Mouse (Mus musculus) forebrain, embryonic 14.5 days (tissue): ENCODE results near the gene Eef1a1. TPM values are rescaled to one million over a fixed set of nuclear protein-coding genes. Genes with fewer than 3 reads are reported as not detected.

Source experiments
- ATAC-seq: fragments of 200-750 bp; cut with Nextera tagmentation; 2 replicates; pipeline ENCODE4 v1.8.0; 2017; ENCODE audit warnings: mild to moderate bottlenecking, moderate library complexity
- DNase-seq: peaks from one replicate; pipeline ENCODE4 v3.0.0-alpha.2; 2015; ENCODE audit warnings: low spot score
- H3K27ac ChIP-seq: fragments of 300-500 bp; sonication (generic); 2 replicates; pipeline ENCODE4 v1.5.1; 2014; ENCODE audit warnings: low read depth, mild to moderate bottlenecking, control low read depth, low read length, moderate library complexity
- H3K27me3 ChIP-seq: fragments of 300-500 bp; sonication (generic); replicated peaks from 2 replicates; pipeline ENCODE4 v1.6.1; 2014; ENCODE audit warnings: low read length, control low read depth, mixed read lengths; ENCODE audit not compliant: control insufficient read depth, insufficient read depth
- H3K36me3 ChIP-seq: fragments of 300-500 bp; sonication (generic); 2 replicates; pipeline ENCODE4 v1.6.1; 2014; ENCODE audit warnings: low read length, control low read depth; ENCODE audit not compliant: control insufficient read depth, insufficient read depth
- H3K4me1 ChIP-seq: fragments of 300-500 bp; sonication (generic); 2 replicates; pipeline ENCODE4 v1.6.1; 2014; ENCODE audit warnings: antibody characterized with exemption, low read length, control low read depth; ENCODE audit not compliant: control insufficient read depth, insufficient read depth
- H3K4me2 ChIP-seq: fragments of 300-500 bp; sonication (generic); 2 replicates; pipeline ENCODE4 v1.6.1; 2014; ENCODE audit warnings: mild to moderate bottlenecking, control low read depth, low read length
- H3K4me3 ChIP-seq: fragments of 300-500 bp; sonication (generic); 2 replicates; pipeline ENCODE4 v1.5.1; 2014; ENCODE audit warnings: low read depth, low read length, control low read depth
- H3K9ac ChIP-seq: fragments of 300-500 bp; sonication (generic); 2 replicates; pipeline ENCODE4 v1.6.1; 2014; ENCODE audit warnings: mild to moderate bottlenecking, low read length, control low read depth, moderate library complexity
- H3K9me3 ChIP-seq: fragments of 300-500 bp; sonication (generic); replicated peaks from 2 replicates; pipeline ENCODE4 v1.6.1; 2016; ENCODE audit warnings: low read length, control low read depth, mixed read lengths; ENCODE audit not compliant: control insufficient read depth
- WGBS: fragments of 180-500 bp; shearing (Covaris S2); extraction: QIAGEN DNeasy Blood & Tissue Kit; methylation state at CpG from one replicate; pipeline ENCODE4 v1.1.7; 2014; 5-methylcytosine and 5-hydroxymethylcytosine counted together
- polyA plus RNA-seq: library from polyadenylated mRNA; unstranded; fragments of >200 nt; fragmentation: Nextera tagmentation; extraction: Ambion mirVana; gene quantifications from 2 replicates; pipeline ENCODE4 v1.2.1, GENCODE M21; 2014

Gene Eef1a1
- polyA plus RNA-seq, 1 experiment from 2014 or later: 5,265 TPM

DNA sequence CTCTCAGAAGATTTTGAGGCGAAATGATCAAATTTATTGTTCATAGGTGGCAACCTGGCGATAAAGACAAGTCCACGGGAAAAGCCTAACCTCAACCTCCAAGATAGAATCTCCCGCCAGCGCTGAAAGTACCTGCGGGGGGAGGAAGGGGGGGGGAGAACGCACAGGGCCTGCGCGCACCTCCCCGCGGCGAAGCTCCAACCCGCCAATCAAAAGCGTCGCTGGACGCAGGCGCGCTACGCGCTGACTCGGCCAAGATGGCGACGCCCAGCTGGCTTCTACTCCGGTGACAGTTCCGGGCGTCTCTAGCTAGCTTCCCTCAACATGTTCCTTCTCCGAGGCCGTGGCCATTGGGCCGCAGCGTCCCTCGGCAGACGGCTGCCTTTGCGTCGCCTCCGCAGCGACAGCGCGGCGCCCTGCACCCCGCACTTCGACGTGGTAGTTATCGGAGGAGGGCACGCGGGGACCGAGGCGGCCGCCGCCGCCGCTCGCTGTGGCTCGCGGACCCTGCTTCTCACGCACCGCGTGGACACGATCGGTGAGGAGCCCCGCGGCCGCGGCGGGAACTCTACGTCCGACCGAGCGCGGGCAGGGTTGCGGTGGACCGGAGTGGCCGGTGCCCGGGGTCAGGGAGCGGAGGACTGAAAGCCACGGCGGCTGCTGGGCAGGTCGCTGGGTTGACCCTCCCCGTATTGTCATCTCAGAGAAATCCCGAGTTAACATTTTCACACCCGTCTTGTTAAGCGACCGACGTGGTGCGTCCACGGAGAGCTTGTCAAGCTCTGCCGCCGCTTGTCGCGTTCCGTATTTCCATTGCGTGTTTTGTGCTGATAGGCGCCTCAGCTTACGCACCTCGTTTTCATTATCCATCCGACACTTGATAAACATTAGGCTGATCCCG lies 40.7 kb downstream of the Eef1a1 start, which contains the start of the genes Mto1 and Gm17324:
Gene Mto1, plus strand, starts transcription at position 236 of the 901 bp plus-strand sequence.
Gene Gm17324, minus strand, starts transcription at position 814 of the 901 bp plus-strand sequence.
- WGBS: under 1% methylated on average over 87 of the region's 96 CpGs
- ATAC-seq: peak; percentile 98

DNA sequence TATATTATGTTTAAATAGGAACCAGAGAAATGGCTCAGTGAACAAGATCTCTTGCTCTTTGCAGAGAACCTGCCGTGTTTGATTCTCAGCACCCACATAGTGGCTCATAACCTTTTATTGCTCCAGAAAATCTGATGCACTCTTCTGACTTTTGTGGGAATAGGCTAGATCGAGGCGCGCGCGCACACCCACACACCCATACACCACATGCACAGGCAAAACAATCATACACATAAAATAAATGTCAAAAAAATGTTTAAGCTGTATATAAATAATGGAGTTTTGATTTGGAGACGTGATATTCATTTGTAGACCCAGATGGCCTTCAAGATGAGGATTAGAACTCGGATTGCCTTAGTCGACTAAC lies 41.4 kb downstream of the Eef1a1 start:
- peaks cover 29% of the 10 kb centered on the region for H3K27me3 ChIP-seq
- H3K9ac ChIP-seq: peak overlapping the region; percentile 92
- H3K4me3 ChIP-seq: peak overlapping the region; percentile 91
- DNase-seq (no peak), ATAC-seq (peak; percentile 33; the same call in 1 of the 2 replicates)
- H3K36me3 ChIP-seq: peaks cover 12% of the 10 kb centered on the region
- H3K9me3 ChIP-seq: no peaks in the 10 kb centered on the region
- H3K27ac ChIP-seq: no peak overlapping the region
- H3K4me2 ChIP-seq: peak overlapping the region; percentile 64
- WGBS: 28% methylated on average over 9 of the region's 9 CpGs
- H3K4me1 ChIP-seq: peaks cover 8% of the 10 kb centered on the region

More for the DNA sequence above, 40.7 kb downstream of the Eef1a1 start, which contains the start of the genes Mto1 and Gm17324:
- peak; percentile 95 for DNase-seq
- peaks cover 23% of the 10 kb centered on the region for H3K27me3 ChIP-seq
- H3K9me3 ChIP-seq: no peaks in the 10 kb centered on the region
- peak within 1 kb of the TSS; percentile 90 for H3K27ac ChIP-seq
- H3K4me1 ChIP-seq: peaks cover 8% of the 10 kb centered on the region
- peaks cover 18% of the 10 kb centered on the region for H3K36me3 ChIP-seq
- H3K4me2 ChIP-seq: peak within 1 kb of the TSS; percentile 64
- H3K4me3 ChIP-seq: peak within 1 kb of the TSS; percentile 91
- peak within 1 kb of the TSS; percentile 92 for H3K9ac ChIP-seq

DNA sequence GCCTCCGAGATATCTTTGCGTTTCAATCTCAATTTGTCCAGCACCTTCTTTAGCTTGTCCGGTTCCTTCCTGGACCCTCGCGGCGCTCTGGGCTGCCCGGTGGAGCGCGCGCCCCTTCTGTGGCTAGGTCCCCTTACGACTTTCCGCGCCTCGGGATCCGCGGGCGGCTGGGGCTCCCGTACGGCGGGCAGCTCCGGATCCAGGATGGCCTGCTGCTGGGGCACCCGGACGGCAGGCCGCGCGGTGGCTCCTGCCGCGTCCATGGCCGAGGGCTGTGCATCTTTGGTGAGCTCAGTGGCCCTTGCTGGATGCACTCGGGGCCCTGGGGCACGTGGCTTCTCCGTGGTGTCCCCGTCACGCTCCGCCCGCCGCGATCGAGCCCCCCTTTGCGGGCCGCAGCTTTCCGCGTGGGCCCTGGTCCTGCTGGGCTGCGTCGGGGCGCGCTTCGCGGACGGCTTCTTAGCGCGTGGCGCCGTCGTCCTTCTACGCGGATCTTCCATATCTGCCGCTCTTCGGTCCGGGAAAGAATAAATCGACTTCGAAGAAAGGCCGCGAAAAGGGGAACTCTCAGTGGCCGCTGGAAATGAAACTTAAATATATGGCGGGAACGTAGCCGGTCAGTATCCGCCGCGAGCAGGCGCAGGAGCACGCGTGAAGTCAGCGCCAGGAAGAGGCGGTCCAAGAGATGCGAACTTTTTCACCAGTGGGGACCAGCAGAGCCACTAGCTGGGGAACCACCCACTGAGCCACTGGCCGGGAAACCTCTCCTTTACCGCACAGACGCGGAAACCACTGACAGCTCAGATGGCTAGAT lies 46.2 kb downstream of the Eef1a1 start, which contains the start of gene Cgas:
Gene Cgas, minus strand, starts transcription at position 659 of the 814 bp plus-strand sequence.
- Histone ChIP-seq H3K27me3 (peaks cover 60% of the 10 kb centered on the region), H3K27ac (no peak within 1 kb of the TSS), H3K4me3 (peak within 1 kb of the TSS; percentile 37), H3K36me3 (no peaks in the 10 kb centered on the region), H3K9me3 (no peaks in the 10 kb centered on the region), H3K9ac (peak within 1 kb of the TSS; percentile 55), H3K4me1 (no peaks in the 10 kb centered on the region), H3K4me2 (peak within 1 kb of the TSS; percentile 63)
- WGBS: under 1% methylated on average over 81 of the region's 81 CpGs
- peak; percentile 35 for DNase-seq
- ATAC-seq: peak; percentile 58

DNA sequence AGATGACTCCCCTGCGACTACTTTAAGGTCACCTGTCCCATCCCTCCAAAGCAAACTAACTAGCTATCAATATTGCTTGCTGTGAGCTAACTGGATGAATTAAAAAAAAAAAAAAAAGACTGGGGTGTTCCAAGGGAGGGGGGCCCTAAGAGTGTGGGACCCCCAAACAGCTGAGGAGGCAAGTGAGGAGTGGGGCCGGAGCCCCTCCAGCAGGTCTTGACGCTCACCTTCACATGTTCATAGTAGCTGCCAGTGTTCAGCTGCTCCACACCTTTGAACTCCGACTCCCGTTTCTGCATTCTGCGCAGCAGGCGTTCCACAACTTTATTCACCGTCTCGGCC lies 46.7 kb downstream of the Eef1a1 start:
- H3K4me3 ChIP-seq: peak overlapping the region; percentile 37
- DNase-seq: no peak
- peaks cover 60% of the 10 kb centered on the region for H3K27me3 ChIP-seq
- no peaks in the 10 kb centered on the region for H3K9me3 ChIP-seq
- ATAC-seq: 0 out of 2 replicates have a peak, but pooled peaks have one; percentile 11
- WGBS: 2% methylated on average over 9 of the region's 9 CpGs
- peak overlapping the region; percentile 55 for H3K9ac ChIP-seq
- H3K4me1 ChIP-seq: no peaks in the 10 kb centered on the region
- no peak overlapping the region for H3K27ac ChIP-seq
- peak overlapping the region; percentile 63 for H3K4me2 ChIP-seq
- H3K36me3 ChIP-seq: no peaks in the 10 kb centered on the region

DNA sequence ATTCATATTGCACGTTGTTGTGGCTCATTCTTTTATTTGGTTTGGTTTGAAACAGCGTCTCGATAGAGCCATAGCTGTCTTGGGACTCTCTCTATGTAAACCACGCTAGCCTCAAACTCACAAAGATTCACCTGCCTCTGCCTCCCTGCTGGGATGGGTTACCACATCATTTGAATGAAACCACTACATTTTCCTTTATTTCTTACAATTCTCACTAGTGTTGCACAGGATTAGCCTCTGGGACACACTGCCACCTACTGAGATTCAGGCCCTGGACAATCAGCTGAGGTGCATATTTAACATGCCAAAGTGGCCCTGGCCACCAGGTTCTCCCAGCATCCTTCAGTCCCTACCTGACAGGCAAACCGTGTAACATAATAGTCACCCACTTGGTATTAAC lies 49.5 kb downstream of the Eef1a1 start:
- Histone ChIP-seq H3K4me2 (no peak overlapping the region), H3K4me3 (no peak overlapping the region), H3K4me1 (no peaks in the 10 kb centered on the region), H3K27me3 (peaks cover 47% of the 10 kb centered on the region), H3K9me3 (no peaks in the 10 kb centered on the region), H3K36me3 (no peaks in the 10 kb centered on the region), H3K9ac (no peak overlapping the region), H3K27ac (no peak overlapping the region)
- no peak for ATAC-seq
- DNase-seq: no peak
- WGBS: 63% methylated on average over 5 of the region's 5 CpGs

DNA sequence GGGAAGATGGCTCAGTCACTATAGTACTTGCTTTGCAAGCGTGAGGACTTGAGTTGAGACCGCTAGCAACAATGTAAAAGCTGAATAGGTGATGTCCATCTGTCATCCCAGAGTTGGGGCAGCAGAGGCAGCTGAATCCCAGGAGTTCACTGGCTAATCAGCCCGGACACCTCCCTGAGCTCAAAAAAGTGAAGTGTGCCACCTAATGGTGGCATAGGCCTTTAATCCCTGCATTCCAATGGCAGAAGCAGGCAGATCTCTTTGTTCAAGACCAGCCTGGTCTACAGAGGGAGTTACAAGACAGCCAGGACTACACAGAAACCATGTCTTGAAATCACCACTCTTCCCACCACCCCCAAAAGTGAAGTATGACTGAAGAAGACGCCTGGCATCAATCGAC lies 56.5 kb downstream of the Eef1a1 start:
- DNase-seq: no peak
- Histone ChIP-seq H3K27me3 (no peaks in the 10 kb centered on the region), H3K27ac (no peak overlapping the region), H3K4me3 (no peak overlapping the region), H3K36me3 (no peaks in the 10 kb centered on the region), H3K4me2 (no peak overlapping the region), H3K9ac (no peak overlapping the region), H3K4me1 (no peaks in the 10 kb centered on the region), H3K9me3 (no peaks in the 10 kb centered on the region)
- no peak for ATAC-seq
- 87% methylated on average over 5 of the region's 5 CpGs for WGBS

DNA sequence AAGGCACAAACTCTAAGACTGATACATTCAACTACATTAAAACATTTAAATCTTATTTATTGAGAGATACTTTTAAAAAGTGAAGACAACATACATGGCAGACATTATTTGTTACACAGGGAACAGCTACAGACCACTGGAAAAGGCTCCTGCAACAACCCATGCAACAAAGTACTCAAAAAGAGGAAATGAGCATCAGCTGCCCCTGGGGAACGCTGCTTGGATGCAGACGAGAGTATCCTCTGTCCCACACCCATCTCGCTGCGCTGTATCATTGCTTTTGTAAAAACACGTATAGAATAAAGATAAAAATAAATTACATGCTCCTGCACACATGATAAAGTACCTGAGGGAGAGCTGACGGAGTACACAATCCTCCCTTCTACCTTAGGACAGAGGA lies 58.5 kb downstream of the Eef1a1 start:
- no peaks in the 10 kb centered on the region for H3K36me3 ChIP-seq
- DNase-seq (no peak), ATAC-seq (no peak)
- no peaks in the 10 kb centered on the region for H3K4me1 ChIP-seq
- H3K4me2 ChIP-seq: no peak overlapping the region
- no peaks in the 10 kb centered on the region for H3K27me3 ChIP-seq
- no peak overlapping the region for H3K9ac ChIP-seq
- WGBS: 82% methylated on average over 6 of the region's 6 CpGs
- no peaks in the 10 kb centered on the region for H3K9me3 ChIP-seq
- H3K4me3 ChIP-seq: no peak overlapping the region
- H3K27ac ChIP-seq: no peak overlapping the region

DNA sequence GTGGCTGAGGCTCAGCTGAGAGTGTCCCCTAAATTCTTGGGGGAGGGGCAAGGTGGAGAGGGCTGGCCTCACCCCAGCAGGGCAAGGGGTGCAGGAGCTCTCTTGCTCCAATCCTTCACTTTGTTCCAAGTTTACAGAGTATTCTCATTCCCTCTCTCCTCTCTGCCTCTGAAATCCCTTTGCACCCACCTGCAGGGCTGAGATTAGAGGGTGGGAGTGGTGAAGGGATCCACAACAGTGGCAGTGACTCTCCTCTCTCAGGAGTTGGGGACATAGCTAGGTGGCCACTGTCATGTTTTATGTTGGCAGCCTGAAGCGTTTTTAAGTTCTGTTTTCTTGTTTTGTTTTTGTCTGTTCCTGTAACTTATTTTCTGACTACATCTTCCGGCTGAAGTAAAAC lies 59.4 kb downstream of the Eef1a1 start:
- Histone ChIP-seq H3K9me3 (no peaks in the 10 kb centered on the region), H3K36me3 (no peaks in the 10 kb centered on the region), H3K27ac (no peak overlapping the region), H3K4me1 (no peaks in the 10 kb centered on the region), H3K9ac (no peak overlapping the region), H3K4me3 (no peak overlapping the region), H3K27me3 (no peaks in the 10 kb centered on the region), H3K4me2 (no peak overlapping the region)
- DNase-seq (no peak), ATAC-seq (no peak)
- 61% methylated on average over 2 of the region's 2 CpGs for WGBS
